Mouse (Mus musculus): ENCODE results near the gene Yif1a.

DNA sequence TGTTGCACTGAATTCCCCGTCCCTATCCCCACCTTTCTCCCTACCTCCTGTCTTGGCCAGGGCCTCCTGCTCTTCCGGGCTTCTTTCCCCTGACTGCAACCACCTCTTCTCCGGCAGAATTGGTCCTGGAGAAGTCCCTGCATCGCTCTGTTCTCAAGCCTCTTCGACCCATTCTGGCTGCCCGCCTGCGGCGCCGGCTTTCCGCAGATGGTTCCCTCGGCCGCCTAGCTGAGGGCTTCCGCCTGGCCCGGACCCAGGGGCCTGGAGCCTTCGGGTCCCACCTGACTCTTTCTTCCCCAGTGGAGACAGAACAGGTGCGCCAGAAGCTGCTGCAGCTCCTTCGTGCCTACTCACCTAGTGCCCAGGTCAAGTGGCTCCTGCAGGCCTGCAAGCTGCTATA, 35.5 kb upstream of the Yif1a start:
- TF ChIP-seq POLR2A (IDR thresholded peaks at IDR 0.05; ENCODE audit: control insufficient read depth, extremely low read depth, insufficient read depth, low read length, poor library complexity): no peak
- no peak for TF ChIP-seq CTCF (IDR thresholded peaks at IDR 0.05; ENCODE audit: borderline replicate concordance, control insufficient read depth, extremely low read depth, insufficient read depth, low read length, poor library complexity)
